Mouse (Mus musculus): ENCODE measurements at regions not wholly inside any gene's neighbourhood (a gene's known extent, or its start where the extent isn't known, plus 50 kb on each side); places are given as distances from the start of the nearest gene placed in this dataset.

DNA sequence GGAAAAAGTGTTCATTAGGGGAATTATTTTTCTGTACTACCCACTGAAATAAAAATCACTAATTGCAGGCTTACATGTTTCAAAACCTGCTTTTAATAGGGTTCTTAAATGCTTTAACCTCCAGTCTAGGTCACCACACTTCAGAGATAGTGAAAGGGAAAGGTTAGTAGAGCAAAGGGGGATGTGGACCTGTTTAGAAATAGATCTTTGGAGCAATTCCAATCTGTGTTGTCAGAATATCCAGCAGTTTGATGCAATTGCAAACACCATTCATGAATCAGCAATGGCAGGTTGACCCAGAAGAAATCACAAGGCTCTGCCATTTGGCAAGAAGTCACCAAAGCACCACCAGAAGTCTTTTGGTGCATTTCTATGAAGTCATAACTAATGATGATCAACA is 1819.1 kb downstream of the AI429214 start:
- TF ChIP-seq CHD2 (IDR thresholded peaks at IDR 0.05; ENCODE audit: low read depth, low read length): no peak
- TF ChIP-seq ZNF384 (IDR thresholded peaks at IDR 0.05; ENCODE audit: low read depth, low read length): no peak
- TF ChIP-seq ZC3H11A (IDR thresholded peaks at IDR 0.05; ENCODE audit: borderline replicate concordance, low read depth, low read length): no peak
- TF ChIP-seq MAFK (IDR thresholded peaks at IDR 0.05; ENCODE audit: insufficient read depth, low read depth, low read length): no peak
- no peak for TF ChIP-seq HCFC1 (IDR thresholded peaks at IDR 0.05; ENCODE audit: borderline replicate concordance, insufficient read depth, low read length)

Measured in ES-E14 (cell line).